Mouse (Mus musculus) olfactory bulb, adult 2 months (tissue): ENCODE measurements at regions not wholly inside any gene's neighbourhood (a gene's known extent, or its start where the extent isn't known, plus 50 kb on each side); places are given as distances from the start of the nearest gene placed in this dataset.

Source experiments
- CTCF ChIP-seq: fragments of 200-500 bp; IDR thresholded peaks from 2 replicates; pipeline ENCODE4 v1.5.1; 2012; ENCODE audit warnings: low read depth, mild to moderate bottlenecking, low read length, moderate library complexity; ENCODE audit not compliant: insufficient read depth
- POLR2A ChIP-seq: fragments of 200-500 bp; IDR thresholded peaks from 2 replicates; pipeline ENCODE4 v1.6.1; 2012; ENCODE audit warnings: mild to moderate bottlenecking, low read depth, low read length, moderate library complexity; ENCODE audit not compliant: insufficient read depth

DNA sequence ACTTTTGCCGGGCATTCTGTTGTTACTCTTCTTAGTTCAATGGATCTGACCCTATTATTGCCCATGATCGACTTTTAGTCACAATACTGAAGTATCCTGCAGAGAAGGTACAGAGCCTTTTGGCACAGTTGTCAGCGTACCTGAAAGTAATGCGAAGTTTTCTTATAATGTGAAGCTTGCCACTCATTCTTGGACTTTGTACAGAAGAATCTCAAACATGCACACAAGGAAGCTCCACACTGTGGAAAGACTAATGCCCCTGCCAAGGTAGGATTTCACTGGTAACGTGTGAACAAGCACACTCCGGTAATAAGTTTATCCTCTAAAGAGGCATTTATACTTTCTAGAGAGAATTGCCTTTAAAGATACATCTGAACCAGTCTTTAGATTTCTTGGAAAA lies 108.8 kb downstream of the Gm9733 start:
- no peak for TF ChIP-seq CTCF
- no peak for TF ChIP-seq POLR2A
